Mouse (Mus musculus): ENCODE measurements around the gene Cpne5. TPM values are rescaled to one million over a fixed set of nuclear protein-coding genes. Genes with fewer than 3 reads are reported as not detected.
"Not testable (repeated sequence)": the region's sequence is repeated elsewhere in the genome, so short reads cannot be mapped to it uniquely, and the experiment has no call there.

Gene Cpne5
- polyA plus RNA-seq (2015; fragmentation: Nextera tagmentation; extraction: Ambion mirVana): 7.8 and 9.4 TPM in 2 replicates

GRCm38 (mm10) chr17:29237772-29238420 is at the start of gene Cpne5:
Cpne5 (minus strand) TSS chr17:29238167.
- peak within 1 kb of the TSS; percentile 100 for H3K4me2 ChIP-seq
- H3K9ac ChIP-seq: peak within 1 kb of the TSS; percentile 55
- no peaks in the 10 kb centered on the region for H3K36me3 ChIP-seq
- H3K27ac ChIP-seq: no peak within 1 kb of the TSS
- no peaks in the 10 kb centered on the region for H3K9me3 ChIP-seq (replicated peaks)
- peaks cover 30% of the 10 kb centered on the region for H3K4me1 ChIP-seq
- WGBS: under 1% methylated on average over 52 of the region's 73 CpGs
- ATAC-seq (replicated peaks; ENCODE audit: low FRiP score): peak; percentile 46
- peak within 1 kb of the TSS; percentile 67 for H3K4me3 ChIP-seq (replicated peaks)
- peaks cover 71% of the 10 kb centered on the region for H3K27me3 ChIP-seq

- H3K4me1 ChIP-seq: peaks cover 6% of the 10 kb centered on the region; the same call in 1 of the 2 replicates
- no peak overlapping the region for H3K4me2 ChIP-seq
- H3K36me3 ChIP-seq: peaks cover 43% of the 10 kb centered on the region
- H3K9ac ChIP-seq: no peak overlapping the region
- no peak overlapping the region for H3K27ac ChIP-seq
- 81% methylated on average over 21 of the region's 21 CpGs for WGBS
- H3K9me3 ChIP-seq (replicated peaks): no peaks in the 10 kb centered on the region
- ATAC-seq (replicated peaks; ENCODE audit: low FRiP score): no peak
- H3K4me3 ChIP-seq (replicated peaks): no peak overlapping the region
- H3K27me3 ChIP-seq: no peaks in the 10 kb centered on the region
Measured at GRCm38 (mm10) chr17:29282216-29282952, 44.4 kb upstream of the Cpne5 start.

GRCm38 (mm10) chr17:29281541-29281940 is 43.6 kb upstream of the Cpne5 start:
- Histone ChIP-seq H3K9me3 (replicated peaks) (no peaks in the 10 kb centered on the region), H3K36me3 (peaks cover 42% of the 10 kb centered on the region), H3K9ac (no peak overlapping the region), H3K27me3 (no peaks in the 10 kb centered on the region), H3K4me1 (peaks cover 9% of the 10 kb centered on the region; the same call in 1 of the 2 replicates), H3K4me3 (replicated peaks) (no peak overlapping the region), H3K4me2 (no peak overlapping the region), H3K27ac (no peak overlapping the region)
- 90% methylated on average over 5 of the region's 5 CpGs for WGBS
- ATAC-seq (replicated peaks; ENCODE audit: low FRiP score): no peak

GRCm38 (mm10) chr17:29280422-29280821 is 42.5 kb upstream of the Cpne5 start:
- Histone ChIP-seq H3K36me3 (peaks cover 34% of the 10 kb centered on the region), H3K27ac (no peak overlapping the region), H3K4me2 (no peak overlapping the region), H3K4me3 (replicated peaks) (no peak overlapping the region), H3K4me1 (peaks cover 9% of the 10 kb centered on the region; the same call in 1 of the 2 replicates), H3K9me3 (replicated peaks) (no peaks in the 10 kb centered on the region), H3K27me3 (no peaks in the 10 kb centered on the region), H3K9ac (no peak overlapping the region)
- no peak for ATAC-seq (replicated peaks; ENCODE audit: low FRiP score)
- 95% methylated on average over 5 of the region's 5 CpGs for WGBS

GRCm38 (mm10) chr17:29273889-29274288 is 35.9 kb upstream of the Cpne5 start:
- no peaks in the 10 kb centered on the region for H3K9me3 ChIP-seq (replicated peaks)
- ATAC-seq (replicated peaks; ENCODE audit: low FRiP score): no peak
- WGBS: 64% methylated on average over 11 of the region's 11 CpGs
- H3K4me1 ChIP-seq: peaks cover 25% of the 10 kb centered on the region
- peaks cover 4% of the 10 kb centered on the region; the same call in 1 of the 2 replicates for H3K36me3 ChIP-seq
- no peaks in the 10 kb centered on the region for H3K27me3 ChIP-seq
- H3K4me3 ChIP-seq (replicated peaks): no peak overlapping the region
- peak overlapping the region; percentile 64 for H3K27ac ChIP-seq
- no peak overlapping the region for H3K9ac ChIP-seq
- H3K4me2 ChIP-seq: no peak overlapping the region

- Histone ChIP-seq H3K27ac (no peak overlapping the region), H3K4me2 (no peak overlapping the region), H3K36me3 (no peaks in the 10 kb centered on the region), H3K9ac (no peak overlapping the region), H3K4me1 (peaks cover 27% of the 10 kb centered on the region), H3K27me3 (no peaks in the 10 kb centered on the region), H3K9me3 (replicated peaks) (no peaks in the 10 kb centered on the region), H3K4me3 (replicated peaks) (no peak overlapping the region)
- WGBS: 76% methylated on average over 7 of the region's 7 CpGs
- ATAC-seq (replicated peaks; ENCODE audit: low FRiP score): no peak
Measured at GRCm38 (mm10) chr17:29273156-29273555, 35.2 kb upstream of the Cpne5 start.

- 0 out of 2 replicates have a peak overlapping the region, but pooled peaks have one; percentile 68 for H3K4me2 ChIP-seq
- H3K36me3 ChIP-seq: no peaks in the 10 kb centered on the region
- no peaks in the 10 kb centered on the region for H3K9me3 ChIP-seq (replicated peaks)
- 89% methylated on average over 9 of the region's 9 CpGs for WGBS
- H3K27ac ChIP-seq: no peak overlapping the region; the same call in 1 of the 2 replicates
- no peak overlapping the region for H3K9ac ChIP-seq
- H3K4me3 ChIP-seq (replicated peaks): no peak overlapping the region
- peaks cover 24% of the 10 kb centered on the region for H3K4me1 ChIP-seq
- H3K27me3 ChIP-seq: no peaks in the 10 kb centered on the region
- no peak for ATAC-seq (replicated peaks; ENCODE audit: low FRiP score)
Measured at GRCm38 (mm10) chr17:29270148-29270698, 32.3 kb upstream of the Cpne5 start.

GRCm38 (mm10) chr17:29269349-29269706 is 31.4 kb upstream of the Cpne5 start:
- no peaks in the 10 kb centered on the region for H3K36me3 ChIP-seq
- peak overlapping the region; percentile 95 for H3K27ac ChIP-seq
- H3K9me3 ChIP-seq (replicated peaks): no peaks in the 10 kb centered on the region
- H3K4me2 ChIP-seq: peak overlapping the region; percentile 68
- ATAC-seq (replicated peaks; ENCODE audit: low FRiP score): no peak
- peaks cover 28% of the 10 kb centered on the region for H3K4me1 ChIP-seq
- WGBS: 21% methylated on average over 10 of the region's 10 CpGs
- peak overlapping the region; percentile 90 for H3K9ac ChIP-seq
- no peaks in the 10 kb centered on the region for H3K27me3 ChIP-seq
- peak overlapping the region; percentile 81 for H3K4me3 ChIP-seq (replicated peaks)

- Histone ChIP-seq H3K27ac (peak within 1 kb of the TSS; percentile 95), H3K4me3 (replicated peaks) (peak within 1 kb of the TSS; percentile 81), H3K4me2 (peak within 1 kb of the TSS; percentile 68), H3K9ac (peak within 1 kb of the TSS; percentile 90), H3K36me3 (no peaks in the 10 kb centered on the region), H3K9me3 (replicated peaks) (no peaks in the 10 kb centered on the region), H3K27me3 (no peaks in the 10 kb centered on the region), H3K4me1 (peaks cover 28% of the 10 kb centered on the region)
- peak; percentile 87 for ATAC-seq (replicated peaks; ENCODE audit: low FRiP score)
- WGBS: under 1% methylated on average over 48 of the region's 63 CpGs
Measured at GRCm38 (mm10) chr17:29268682-29269348, 30.8 kb upstream of the Cpne5 start, which contains the start of gene BC004004. BC004004 (plus strand) TSS chr17:29268788.

- peak overlapping the region; percentile 90 for H3K9ac ChIP-seq
- WGBS: 52% methylated on average over 6 of the region's 6 CpGs
- H3K9me3 ChIP-seq (replicated peaks): no peaks in the 10 kb centered on the region
- no peak; the same call in 1 of the 2 replicates for ATAC-seq (replicated peaks; ENCODE audit: low FRiP score)
- H3K4me2 ChIP-seq: peak overlapping the region; percentile 68
- H3K4me1 ChIP-seq: peaks cover 29% of the 10 kb centered on the region
- peak overlapping the region; percentile 95 for H3K27ac ChIP-seq
- no peaks in the 10 kb centered on the region for H3K36me3 ChIP-seq
- H3K4me3 ChIP-seq (replicated peaks): peak overlapping the region; percentile 81
- H3K27me3 ChIP-seq: no peaks in the 10 kb centered on the region
Measured at GRCm38 (mm10) chr17:29267931-29268681, 30.1 kb upstream of the Cpne5 start.

- not testable (repeated sequence) for H3K9me3 ChIP-seq (replicated peaks); H3K36me3 ChIP-seq; H3K9ac ChIP-seq; ATAC-seq (replicated peaks; ENCODE audit: low FRiP score); H3K27me3 ChIP-seq; H3K4me3 ChIP-seq (replicated peaks); H3K4me2 ChIP-seq
- H3K27ac ChIP-seq: peak overlapping the region; percentile 95; the same call in 1 of the 2 replicates
- peaks cover 38% of the 10 kb centered on the region for H3K4me1 ChIP-seq
- WGBS: 92% methylated on average over 2 of the region's 2 CpGs
Measured at GRCm38 (mm10) chr17:29267040-29267439, 29.1 kb upstream of the Cpne5 start.
